Mouse (Mus musculus) stomach, postnatal 0 days (tissue): Measurements from ENCODE around the gene Rock2.

ENCODE experiments used
- CTCF ChIP-seq: IDR thresholded peaks from 2 replicates; pipeline ENCODE4 v1.5.1; 2016; ENCODE audit warnings: antibody characterized with exemption, low read depth, mild to moderate bottlenecking, moderate library complexity
- EP300 ChIP-seq: optimal IDR thresholded peaks from 2 replicates; pipeline ENCODE3; 2016; ENCODE audit warnings: antibody characterized with exemption

DNA sequence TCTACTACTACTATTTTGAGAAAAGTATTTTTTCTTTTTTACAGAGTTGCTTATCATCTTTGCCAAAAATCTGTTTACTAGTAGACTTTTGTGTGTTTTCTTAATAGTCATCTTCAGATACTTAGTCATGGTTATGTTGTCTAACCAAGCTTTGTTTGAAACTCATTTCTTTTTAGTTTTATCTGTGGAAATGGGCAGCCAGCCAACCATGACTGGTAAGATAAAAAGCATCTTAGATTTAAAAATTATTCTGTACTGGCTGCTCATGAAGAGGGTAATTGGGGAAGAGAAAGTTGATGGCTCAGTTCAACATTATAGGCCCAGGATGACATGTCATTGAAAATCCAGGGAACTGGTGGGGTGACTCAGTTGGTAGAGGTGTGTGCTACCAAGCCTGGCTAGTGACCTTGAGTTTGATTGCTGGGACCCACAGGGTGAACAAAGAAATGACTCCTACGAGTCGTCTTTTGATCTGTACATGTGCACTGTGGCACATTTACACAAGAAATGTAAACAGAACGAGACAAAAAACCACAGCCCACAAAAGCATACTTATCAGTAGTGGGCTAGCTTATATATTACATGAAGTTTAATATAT is 6.0 kb downstream of the Rock2 start:
- no peak for TF ChIP-seq CTCF
- TF ChIP-seq EP300 = no peak
